Mouse (Mus musculus): ENCODE data around the gene Lpar1.

DNA sequence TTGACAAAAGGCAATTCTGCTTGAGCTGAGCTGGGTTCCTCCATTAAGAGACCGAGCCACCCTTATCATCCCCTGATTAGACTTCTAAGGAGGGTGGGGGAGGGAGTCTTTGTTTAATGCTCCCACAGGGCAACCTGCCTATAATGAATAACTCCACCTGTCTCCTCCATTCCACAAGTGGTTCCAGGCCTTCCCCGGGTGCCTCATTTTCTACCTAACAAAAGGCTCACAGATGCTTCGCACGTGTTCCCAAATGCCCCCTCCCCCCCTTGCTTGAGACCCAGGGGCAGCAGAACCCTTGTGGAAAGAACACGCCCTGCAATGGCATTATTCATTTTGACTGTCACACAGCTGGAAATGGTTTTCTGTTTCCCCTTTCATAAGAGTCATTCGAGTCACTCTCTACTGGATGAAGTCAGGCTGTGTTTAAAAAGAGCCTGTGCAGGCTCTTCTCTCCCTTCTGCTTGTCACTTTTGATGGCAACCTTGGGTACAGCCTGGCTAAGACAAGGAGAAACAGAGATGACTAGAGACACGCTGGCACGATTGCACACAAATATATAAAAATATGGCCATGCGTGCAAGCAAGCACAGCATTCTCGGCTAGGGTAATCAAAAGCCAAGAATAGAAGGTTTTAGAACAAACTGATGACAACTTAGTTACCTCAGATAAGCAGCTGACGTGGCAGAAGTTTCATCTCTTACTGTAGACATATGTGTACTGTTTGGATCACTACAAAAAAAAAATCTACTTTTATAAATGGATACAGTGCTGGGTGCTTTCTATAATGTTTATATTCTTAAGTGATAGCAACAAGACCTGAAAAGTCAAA is 7.0 kb downstream of the Lpar1 start:
- TF ChIP-seq GATA2 (IDR thresholded peaks at IDR 0.05; ENCODE audit: borderline replicate concordance, low read depth, low read length) (no peak), CTCF (IDR thresholded peaks at IDR 0.05; ENCODE audit: low read depth, low read length) (no peak), POLR2AphosphoS5 (IDR thresholded peaks at IDR 0.05; ENCODE audit: insufficient replicate concordance, low read depth, low read length) (no peak), GATA1 (IDR thresholded peaks at IDR 0.05; ENCODE audit: borderline replicate concordance, low read length) (no peak), TAL1 (conservative IDR thresholded peaks at IDR 0.05; ENCODE audit: low read depth, low read length) (no peak)

Measured in G1E (cell line).